Mouse (Mus musculus) neural tube, embryonic 13.5 days (tissue): ENCODE measurements around the gene Glrb. TPM values are rescaled to one million over a fixed set of nuclear protein-coding genes. Genes with fewer than 3 reads are reported as not detected.

ENCODE experiments used
- ATAC-seq: fragments of 200-750 bp; cut with Nextera tagmentation; 2 replicates; pipeline ENCODE4 v1.8.0; 2017; ENCODE audit warnings: low read depth, mild to moderate bottlenecking, moderate TSS enrichment, moderate library complexity
- H3K27ac ChIP-seq: fragments of 300-500 bp; sonication (generic); replicated peaks from 2 replicates; pipeline ENCODE4 v1.5.1; 2015; ENCODE audit warnings: moderate library complexity, mild to moderate bottlenecking, inconsistent platforms
- H3K27me3 ChIP-seq: fragments of 300-500 bp; sonication (generic); 2 replicates; pipeline ENCODE4 v1.6.1; 2015; ENCODE audit warnings: mild to moderate bottlenecking, inconsistent platforms
- H3K36me3 ChIP-seq: fragments of 300-500 bp; sonication (generic); 2 replicates; pipeline ENCODE4 v1.6.1; 2015; ENCODE audit warnings: mild to moderate bottlenecking, inconsistent platforms
- H3K4me1 ChIP-seq: fragments of 300-500 bp; sonication (generic); replicated peaks from 2 replicates; pipeline ENCODE4 v1.6.1; 2015; ENCODE audit warnings: inconsistent platforms
- H3K4me2 ChIP-seq: fragments of 300-500 bp; sonication (generic); 2 replicates; pipeline ENCODE4 v1.6.1; 2015; ENCODE audit warnings: inconsistent platforms, mild to moderate bottlenecking, moderate library complexity
- H3K4me3 ChIP-seq: fragments of 300-500 bp; sonication (generic); 2 replicates; pipeline ENCODE4 v1.5.1; 2015; ENCODE audit warnings: mild to moderate bottlenecking, inconsistent platforms
- H3K9ac ChIP-seq: fragments of 300-500 bp; sonication (generic); 2 replicates; pipeline ENCODE4 v1.6.1; 2015; ENCODE audit warnings: moderate library complexity, mild to moderate bottlenecking, inconsistent platforms
- H3K9me3 ChIP-seq: fragments of 300-500 bp; sonication (generic); 2 replicates; pipeline ENCODE4 v1.6.1; 2016; ENCODE audit warnings: inconsistent platforms
- WGBS: fragments of 180-500 bp; shearing (Covaris S2); methylation state at CpG from one replicate; pipeline ENCODE4 v1.1.7; 2015; 5-methylcytosine and 5-hydroxymethylcytosine counted together
- polyA plus RNA-seq: library from polyadenylated mRNA; unstranded; fragments of >200 nt; fragmentation: Nextera tagmentation; extraction: Ambion mirVana; gene quantifications from 2 replicates; pipeline ENCODE4 v1.2.1, GENCODE M21; 2015

Gene Glrb
- polyA plus RNA-seq, 1 experiment from 2014 or later = 22.7 TPM

DNA sequence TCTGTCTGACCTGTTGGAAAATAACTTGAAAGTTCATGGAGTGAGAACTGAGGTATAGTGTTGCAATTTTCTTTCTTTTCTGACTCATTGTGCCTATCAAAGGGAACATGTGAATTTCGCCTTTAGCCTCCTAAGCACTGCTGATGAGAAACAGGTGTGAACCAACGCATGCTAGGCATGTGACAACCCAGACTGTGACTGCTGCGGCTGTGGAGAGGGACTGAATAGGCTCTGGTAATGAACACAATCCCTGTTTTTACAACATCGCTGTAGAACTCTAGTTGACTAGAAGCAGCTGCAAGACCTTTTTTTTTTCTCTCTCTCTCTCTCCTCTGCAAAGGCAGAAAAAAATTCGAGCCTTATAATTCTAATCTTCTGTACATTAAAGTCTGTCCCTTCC lies 34.9 kb downstream of the Glrb start:
- 40% methylated on average over 5 of the region's 5 CpGs for WGBS
- no peak overlapping the region for H3K4me2 ChIP-seq
- H3K4me1 ChIP-seq = no peaks in the 10 kb centered on the region; the same call in 1 of the 2 replicates
- no peaks in the 10 kb centered on the region for H3K9me3 ChIP-seq
- no peaks in the 10 kb centered on the region for H3K36me3 ChIP-seq
- H3K27me3 ChIP-seq = no peaks in the 10 kb centered on the region
- H3K9ac ChIP-seq = no peak overlapping the region
- H3K27ac ChIP-seq = no peak overlapping the region
- no peak overlapping the region for H3K4me3 ChIP-seq
- no peak for ATAC-seq

- no peaks in the 10 kb centered on the region; the same call in 1 of the 2 replicates for H3K36me3 ChIP-seq
- 0 out of 2 replicates have a peak overlapping the region, but pooled peaks have one; percentile 23 for H3K27ac ChIP-seq
- H3K9ac ChIP-seq = no peak overlapping the region
- WGBS = 71% methylated on average over 7 of the region's 7 CpGs
- no peaks in the 10 kb centered on the region for H3K27me3 ChIP-seq
- H3K4me2 ChIP-seq = no peak overlapping the region
- no peak for ATAC-seq
- H3K4me3 ChIP-seq = no peak overlapping the region
- H3K9me3 ChIP-seq = no peaks in the 10 kb centered on the region
- H3K4me1 ChIP-seq = no peaks in the 10 kb centered on the region; the same call in 1 of the 2 replicates
Observed at GRCm38 (mm10) chr3:80874690-80875353, 38.6 kb downstream of the Glrb start.

DNA sequence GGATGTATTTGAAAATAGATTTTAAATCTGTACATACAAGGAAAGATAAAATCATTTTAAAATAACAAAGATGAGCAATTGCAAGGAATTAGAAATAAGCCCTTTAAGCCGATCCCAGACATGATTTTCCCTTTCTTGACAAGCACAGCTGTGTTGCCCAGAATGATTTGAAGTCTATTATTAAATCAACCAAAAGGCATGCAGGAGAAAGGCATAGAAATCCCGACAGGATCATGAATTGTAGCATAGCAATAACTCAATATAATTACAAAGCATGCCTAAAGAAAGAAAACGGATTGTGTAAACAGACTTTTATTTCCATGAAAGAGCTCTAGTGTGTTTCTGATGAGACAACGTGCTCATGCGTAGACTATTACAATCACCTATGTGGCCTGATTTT lies 39.4 kb downstream of the Glrb start:
- 19% methylated on average over 5 of the region's 5 CpGs for WGBS
- H3K9me3 ChIP-seq = no peaks in the 10 kb centered on the region

DNA sequence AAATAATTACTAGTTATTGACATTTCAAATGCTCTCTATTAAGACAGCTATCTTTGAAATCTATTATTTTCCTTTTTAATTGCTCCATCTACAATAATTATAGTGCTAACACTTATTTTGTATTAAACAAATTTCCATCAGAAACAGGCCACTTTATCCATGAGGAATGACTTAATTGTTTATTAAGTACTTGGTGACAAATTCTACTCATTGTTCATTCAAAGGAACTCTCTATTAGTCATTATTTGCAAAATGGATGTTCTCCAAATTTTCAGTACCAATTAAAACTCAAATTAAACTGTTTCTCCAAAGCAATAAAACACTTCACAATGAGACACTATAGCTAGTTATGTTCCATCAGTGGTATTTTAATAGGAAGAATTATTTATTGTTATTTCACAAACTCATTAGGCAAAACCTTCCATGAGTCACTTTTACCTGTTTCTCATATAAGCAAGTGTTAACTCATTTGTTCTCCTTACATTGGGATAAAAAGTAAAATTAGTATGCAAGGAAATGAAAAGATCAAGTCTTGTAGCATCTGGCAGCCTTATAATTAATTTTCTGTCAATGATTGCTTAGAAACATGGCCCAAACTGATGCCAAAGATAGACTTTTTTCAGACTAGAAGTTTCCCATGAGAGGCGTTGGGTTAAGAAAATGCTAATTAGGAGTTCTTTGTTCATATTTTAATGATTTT lies 41.8 kb downstream of the Glrb start:
- Histone ChIP-seq H3K4me1 (no peaks in the 10 kb centered on the region; the same call in 1 of the 2 replicates), H3K36me3 (peaks cover 3% of the 10 kb centered on the region; the same call in 1 of the 2 replicates), H3K4me2 (no peak overlapping the region), H3K4me3 (no peak overlapping the region), H3K27ac (no peak overlapping the region), H3K9ac (no peak overlapping the region), H3K9me3 (no peaks in the 10 kb centered on the region), H3K27me3 (no peaks in the 10 kb centered on the region)
- 88% methylated on average over 1 of the region's 1 CpGs for WGBS
- no peak for ATAC-seq

More for the DNA sequence above, 39.4 kb downstream of the Glrb start:
- Histone ChIP-seq H3K4me2 (no peak overlapping the region), H3K4me3 (no peak overlapping the region), H3K9ac (no peak overlapping the region), H3K27me3 (no peaks in the 10 kb centered on the region), H3K27ac (0 out of 2 replicates have a peak overlapping the region, but pooled peaks have one; percentile 23), H3K4me1 (no peaks in the 10 kb centered on the region; the same call in 1 of the 2 replicates), H3K36me3 (peaks cover 1% of the 10 kb centered on the region; the same call in 1 of the 2 replicates)
- ATAC-seq = no peak

- no peak overlapping the region for H3K4me3 ChIP-seq
- no peak overlapping the region for H3K27ac ChIP-seq
- no peak overlapping the region for H3K4me2 ChIP-seq
- H3K9me3 ChIP-seq = no peaks in the 10 kb centered on the region
- H3K36me3 ChIP-seq = 0 out of 2 replicates have a peak, but pooled peaks cover 3% of the 10 kb centered on the region
- H3K27me3 ChIP-seq = no peaks in the 10 kb centered on the region
- WGBS = 78% methylated on average over 3 of the region's 3 CpGs
- ATAC-seq = no peak
- no peak overlapping the region for H3K9ac ChIP-seq
- H3K4me1 ChIP-seq = no peaks in the 10 kb centered on the region
Observed at GRCm38 (mm10) chr3:80867328-80867727, 46.1 kb downstream of the Glrb start.

GRCm38 (mm10) chr3:80852912-80853507 lies 60.5 kb downstream of the Glrb start:
- Histone ChIP-seq H3K4me1 (no peaks in the 10 kb centered on the region), H3K36me3 (peaks cover 4% of the 10 kb centered on the region; the same call in 1 of the 2 replicates), H3K27ac (no peak overlapping the region), H3K9me3 (no peaks in the 10 kb centered on the region), H3K9ac (no peak overlapping the region), H3K4me3 (no peak overlapping the region), H3K27me3 (no peaks in the 10 kb centered on the region), H3K4me2 (no peak overlapping the region)
- 83% methylated on average over 3 of the region's 3 CpGs for WGBS
- ATAC-seq = no peak

DNA sequence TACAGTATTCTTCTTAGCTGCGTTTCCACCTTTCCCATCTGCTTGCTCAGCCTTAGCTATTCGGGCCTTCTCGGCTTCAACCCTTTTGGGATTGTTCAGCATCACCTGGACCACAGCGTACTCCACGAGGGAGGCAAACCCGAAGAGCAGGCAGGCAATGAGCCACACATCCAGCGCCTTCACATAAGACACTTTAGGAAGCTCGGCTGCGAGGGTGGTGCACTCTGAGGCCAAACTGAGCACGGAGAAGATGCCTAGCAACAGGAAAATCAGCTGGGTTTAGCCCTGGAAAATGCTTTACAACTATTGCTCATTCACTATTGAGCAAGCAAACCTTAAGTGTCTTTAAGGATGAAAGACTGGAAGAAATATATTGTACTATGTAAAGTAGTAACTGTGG lies 62.5 kb downstream of the Glrb start:
- H3K9ac ChIP-seq = no peak overlapping the region
- H3K9me3 ChIP-seq = no peaks in the 10 kb centered on the region
- no peak overlapping the region for H3K4me2 ChIP-seq
- no peak overlapping the region for H3K27ac ChIP-seq
- no peak for ATAC-seq
- no peaks in the 10 kb centered on the region for H3K27me3 ChIP-seq
- no peak overlapping the region for H3K4me3 ChIP-seq
- H3K4me1 ChIP-seq = no peaks in the 10 kb centered on the region
- WGBS = 84% methylated on average over 10 of the region's 10 CpGs
- peaks cover 4% of the 10 kb centered on the region; the same call in 1 of the 2 replicates for H3K36me3 ChIP-seq

DNA sequence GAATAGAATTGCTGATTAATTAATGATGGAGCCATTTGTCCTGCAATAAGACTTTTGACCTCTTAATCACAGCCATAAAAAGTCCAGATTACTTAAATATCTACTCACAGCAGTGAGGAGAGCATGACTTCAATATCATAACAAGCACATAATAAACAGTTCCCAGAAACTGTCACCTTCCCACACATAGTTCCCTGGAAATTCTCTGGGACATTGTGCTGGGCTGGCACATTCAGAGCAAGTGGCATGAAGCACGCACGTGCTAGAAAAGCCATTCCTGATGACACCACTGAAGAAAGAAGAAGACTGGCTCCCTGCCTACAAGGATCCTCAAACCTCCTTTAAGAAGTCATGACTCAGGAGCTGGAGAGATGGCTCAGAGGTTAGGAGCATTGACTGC lies 67.8 kb downstream of the Glrb start:
- no peaks in the 10 kb centered on the region for H3K4me1 ChIP-seq
- 67% methylated on average over 2 of the region's 2 CpGs for WGBS
- ATAC-seq = no peak
- no peaks in the 10 kb centered on the region for H3K9me3 ChIP-seq
- no peak overlapping the region for H3K4me3 ChIP-seq
- H3K27me3 ChIP-seq = no peaks in the 10 kb centered on the region
- peaks cover under 1% of the 10 kb centered on the region; the same call in 1 of the 2 replicates for H3K36me3 ChIP-seq
- H3K9ac ChIP-seq = no peak overlapping the region
- no peak overlapping the region for H3K27ac ChIP-seq
- H3K4me2 ChIP-seq = no peak overlapping the region

GRCm38 (mm10) chr3:80839845-80840244 lies 73.6 kb downstream of the Glrb start:
- Histone ChIP-seq H3K27me3 (no peaks in the 10 kb centered on the region), H3K27ac (no peak overlapping the region), H3K9me3 (no peaks in the 10 kb centered on the region), H3K4me2 (no peak overlapping the region), H3K4me1 (no peaks in the 10 kb centered on the region), H3K36me3 (no peaks in the 10 kb centered on the region), H3K4me3 (no peak overlapping the region), H3K9ac (no peak overlapping the region)
- ATAC-seq = no peak
- WGBS = 82% methylated on average over 5 of the region's 5 CpGs

GRCm38 (mm10) chr3:80837583-80837982 lies 75.9 kb downstream of the Glrb start:
- Histone ChIP-seq H3K36me3 (no peaks in the 10 kb centered on the region), H3K27me3 (no peaks in the 10 kb centered on the region), H3K4me2 (no peak overlapping the region), H3K9ac (no peak overlapping the region), H3K9me3 (no peaks in the 10 kb centered on the region), H3K4me1 (no peaks in the 10 kb centered on the region), H3K4me3 (no peak overlapping the region), H3K27ac (no peak overlapping the region)
- no peak for ATAC-seq
- 61% methylated on average over 3 of the region's 3 CpGs for WGBS

DNA sequence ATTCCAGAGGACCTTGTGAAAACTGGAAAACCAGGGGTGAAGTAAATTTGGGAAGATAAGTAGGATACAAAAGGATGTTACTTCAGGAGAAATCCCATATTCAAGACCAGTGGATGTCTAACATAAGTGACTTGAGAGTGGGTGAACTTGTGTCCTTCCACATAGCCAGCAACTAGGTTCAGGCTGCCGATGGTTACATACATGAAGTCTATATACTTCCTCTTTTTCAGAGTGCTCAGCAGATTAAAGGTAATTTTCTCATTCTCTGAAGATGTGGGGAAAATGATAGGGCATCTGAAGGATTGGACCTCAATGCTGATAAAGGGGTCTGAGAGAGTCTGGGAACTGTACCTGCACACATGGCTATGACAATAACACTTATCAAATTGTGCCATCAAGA lies 89.5 kb downstream of the Glrb start:
- no peak for ATAC-seq
- Histone ChIP-seq H3K9me3 (no peaks in the 10 kb centered on the region), H3K27ac (no peak overlapping the region), H3K4me3 (no peak overlapping the region), H3K27me3 (no peaks in the 10 kb centered on the region), H3K36me3 (no peaks in the 10 kb centered on the region), H3K9ac (no peak overlapping the region), H3K4me2 (no peak overlapping the region), H3K4me1 (no peaks in the 10 kb centered on the region)
- 95% methylated on average over 1 of the region's 1 CpGs for WGBS

DNA sequence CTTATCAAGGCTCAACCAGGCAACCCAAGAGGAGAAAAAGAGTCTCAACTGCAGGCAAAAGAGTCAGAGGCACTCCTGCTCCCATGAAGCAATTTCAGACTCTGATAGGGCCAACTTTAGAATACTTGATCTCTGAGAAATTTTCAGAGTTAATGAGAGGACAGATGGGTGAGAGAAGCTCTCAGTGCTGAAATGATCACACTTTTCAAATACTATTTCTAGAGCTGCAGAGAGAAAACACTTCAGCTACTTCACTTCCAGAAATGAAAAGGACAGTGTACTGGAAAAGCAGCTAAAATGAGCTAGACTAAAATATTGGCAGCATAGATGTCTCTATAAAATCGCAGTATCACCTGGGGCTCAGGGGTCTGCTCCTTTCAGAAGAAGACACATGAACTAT lies 94.8 kb downstream of the Glrb start:
- WGBS = 98% methylated on average over 1 of the region's 1 CpGs

More for the DNA sequence above, 94.8 kb downstream of the Glrb start:
- Histone ChIP-seq H3K27me3 (no peaks in the 10 kb centered on the region), H3K9ac (no peak overlapping the region), H3K9me3 (no peaks in the 10 kb centered on the region), H3K4me3 (no peak overlapping the region), H3K36me3 (no peaks in the 10 kb centered on the region), H3K27ac (no peak overlapping the region), H3K4me1 (no peaks in the 10 kb centered on the region), H3K4me2 (no peak overlapping the region)
- ATAC-seq = no peak
